30 mouse cellular contexts compared by ENCODE assay signal in the genomic region with DNA sequence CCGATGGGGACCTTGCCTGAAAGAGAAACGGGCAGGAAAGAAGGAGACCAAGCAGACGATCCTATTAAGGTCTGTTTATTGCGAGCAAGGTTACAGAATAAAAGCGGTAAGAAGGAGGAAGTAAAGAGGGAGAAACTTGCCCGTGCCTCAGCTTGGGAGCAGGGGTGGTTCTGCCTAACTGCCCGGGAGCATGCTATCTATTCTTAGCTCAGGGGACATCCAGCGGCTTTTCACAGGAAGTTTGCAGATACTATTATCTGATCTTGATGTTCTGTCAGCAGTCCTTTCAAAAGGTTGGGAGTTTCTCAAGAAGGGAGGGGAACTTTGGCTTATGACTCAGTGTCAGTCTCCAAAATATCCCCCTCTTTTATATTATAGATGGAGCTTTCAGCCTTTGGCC.
DNase-seq lines count a peak whose midpoint lies in the region; ATAC-seq and TF ChIP-seq lines count a peak whose summit lies in the region.
"Had no signal": no experiment of that assay in that cellular context is flagged by ENCODE, and none has a peak within 500 bp of the region (broad histone marks: within the 10 kb centered on the region; RNA-seq: fewer than 3 reads in every experiment).

No protein-coding gene starts in this region.

- no peak for TF ChIP-seq POLR2A in lung, adult 2 months (IDR thresholded peaks at IDR 0.05; ENCODE audit: borderline replicate concordance, extremely low read depth, low read depth, low read length)
- TF ChIP-seq POLR2A in thymus, adult 2 months (IDR thresholded peaks at IDR 0.05; ENCODE audit: control insufficient read depth, extremely low read depth, insufficient read depth, low read length, poor library complexity): no peak

- ATAC-seq in granulocyte monocyte progenitor cell, adult 5-6 weeks (replicated peaks; ENCODE audit: poor library complexity, severe bottlenecking): peak; percentile 70
- ATAC-seq: forebrain, postnatal 0 days; inflammation-experienced regulatory T-cells, adult 6 months; midbrain, embryonic 13.5 days had no signal

- peak; percentile 4 to 16 for DNase-seq in adrenal gland, adult (ENCODE audit: inconsistent age in 2 of 2, low spot score in 1 of 2)
- no peak for DNase-seq in adrenal gland, adult 8-10 months
- peak; percentile 4 to 7 for DNase-seq in lung, adult 18-20 months
- no peak for DNase-seq in lung, adult 2 months
- peak; percentile 30 for DNase-seq in lung, postnatal 36 days
- DNase-seq in frontal cortex, postnatal 36 days (ENCODE audit: low spot score in 2 of 2): no peak
- no peak for DNase-seq in thymus, adult 2 months
- DNase-seq: cerebellum, adult 18-20 months; cerebellum, postnatal 10 days; forebrain, postnatal 0 days; gastrocnemius, postnatal 10 days; heart, postnatal 10 days; kidney, adult 11 months; kidney, postnatal 4 days; right cerebral cortex, postnatal 4 days; thymus, postnatal 14 days had no signal

- no peaks in the 10 kb centered on the region for H3K27me3 ChIP-seq in thymus, adult 2 months (ENCODE audit: control insufficient read depth, insufficient read depth, low read length)
- H3K27me3 ChIP-seq: embryonic facial prominence, embryonic 15.5 days; forebrain, embryonic 12.5 days; heart, embryonic 13.5 days; kidney, embryonic 15.5 days; lung, embryonic 15.5 days; midbrain, embryonic 13.5 days; neural tube, embryonic 13.5 days had no signal

- H3K4me1 ChIP-seq in lung, adult 2 months (ENCODE audit: control insufficient read depth, insufficient read depth, low read length): peaks cover 2% of the 10 kb centered on the region; the same call in 1 of the 2 replicates
- peaks cover 3% of the 10 kb centered on the region for H3K4me1 ChIP-seq in thymus, adult 2 months (replicated peaks; ENCODE audit: control insufficient read depth, insufficient read depth, low read length)
- H3K4me1 ChIP-seq: embryonic facial prominence, embryonic 10.5 days; embryonic facial prominence, embryonic 15.5 days; forebrain, embryonic 12.5 days; heart, embryonic 13.5 days; kidney, embryonic 15.5 days; lung, embryonic 15.5 days; midbrain, embryonic 13.5 days; neural tube, embryonic 13.5 days had no signal

- no peak overlapping the region for H3K27ac ChIP-seq in thymus, adult 2 months (ENCODE audit: control insufficient read depth, insufficient read depth, low read length)
- H3K27ac ChIP-seq: embryonic facial prominence, embryonic 10.5 days; embryonic facial prominence, embryonic 15.5 days; forebrain, embryonic 12.5 days; heart, embryonic 13.5 days; hindbrain, embryonic 14.5 days; kidney, embryonic 15.5 days; left cerebral cortex, adult 2 months; liver, embryonic 14.5 days; lung, embryonic 15.5 days; midbrain, embryonic 13.5 days; neural tube, embryonic 13.5 days had no signal

- no peak for TF ChIP-seq CTCF in lung, adult 2 months (IDR thresholded peaks at IDR 0.05; ENCODE audit: insufficient read depth, low read length)
- no peak for TF ChIP-seq CTCF in thymus, adult 2 months (IDR thresholded peaks at IDR 0.05; ENCODE audit: borderline replicate concordance, control insufficient read depth, extremely low read depth, insufficient read depth, low read length, poor library complexity)

- H3K36me3 ChIP-seq in thymus, adult 2 months (ENCODE audit: control insufficient read depth, insufficient read depth, low read length): no peaks in the 10 kb centered on the region
- H3K36me3 ChIP-seq: embryonic facial prominence, embryonic 10.5 days; embryonic facial prominence, embryonic 15.5 days; forebrain, embryonic 12.5 days; G1E; heart, embryonic 13.5 days; kidney, embryonic 15.5 days; lung, embryonic 15.5 days; midbrain, embryonic 13.5 days; neural tube, embryonic 13.5 days had no signal

- H3K4me3 ChIP-seq in lung, adult 2 months (replicated peaks; ENCODE audit: extremely low read depth, low read depth, low read length): no peak overlapping the region
- no peak overlapping the region for H3K4me3 ChIP-seq in thymus, adult 2 months (ENCODE audit: control insufficient read depth, insufficient read depth, low read length)
- H3K4me3 ChIP-seq: embryonic facial prominence, embryonic 10.5 days; embryonic facial prominence, embryonic 15.5 days; forebrain, embryonic 12.5 days; heart, embryonic 13.5 days; kidney, embryonic 15.5 days; left cerebral cortex, adult 2 months; lung, embryonic 15.5 days; midbrain, embryonic 13.5 days; neural tube, embryonic 13.5 days had no signal

- WGBS in lung, adult 2 months: 38% methylated on average over 8 of the region's 8 CpGs
- 5% methylated on average over 8 of the region's 8 CpGs for WGBS in thymus, adult 2 months

Comparison
In these comparisons a context has a peak if more than half of its experiments do, and no peak if none do; other contexts are left out.
1. DNase-seq: peak in adrenal gland, adult (2 of 2), lung, adult 18-20 months (2 of 2) and lung, postnatal 36 days (single experiment); none in adrenal gland, adult 8-10 months (single experiment), lung, adult 2 months (single experiment), frontal cortex, postnatal 36 days (0 of 2) and thymus, adult 2 months (single experiment).